Mouse (Mus musculus) retina, adult 2 months (tissue): ENCODE data around the gene Dapl1.
A peak's percentile ranks its signal among the peaks of the same experiment; 100 is the strongest.

Source experiments
- DNase-seq: peaks from one replicate; pipeline ENCODE4 v3.0.0-alpha.2; 2012; ENCODE audit warnings: low read depth, low spot score

Dapl1 gene

GRCm38 (mm10) chr2:59484438-59484837 lies at the start of gene Dapl1:
Gene Dapl1, plus strand, starts transcription at chr2:59484653.
- peak; percentile 15 for DNase-seq

GRCm38 (mm10) chr2:59434820-59435219 lies 49.6 kb upstream of the Dapl1 start:
- no peak for DNase-seq

GRCm38 (mm10) chr2:59437684-59438393 lies 46.6 kb upstream of the Dapl1 start:
- no peak for DNase-seq

- DNase-seq: peak; percentile 44
Observed at GRCm38 (mm10) chr2:59438479-59438935, 45.9 kb upstream of the Dapl1 start.

GRCm38 (mm10) chr2:59439824-59440223 lies 44.6 kb upstream of the Dapl1 start:
- DNase-seq: no peak

GRCm38 (mm10) chr2:59440481-59440880 lies 44.0 kb upstream of the Dapl1 start:
- no peak for DNase-seq

GRCm38 (mm10) chr2:59441681-59442080 lies 42.8 kb upstream of the Dapl1 start:
- DNase-seq: no peak

- no peak for DNase-seq
Observed at GRCm38 (mm10) chr2:59446671-59447070, 37.8 kb upstream of the Dapl1 start.

- no peak for DNase-seq
Observed at GRCm38 (mm10) chr2:59447712-59448111, 36.7 kb upstream of the Dapl1 start.

GRCm38 (mm10) chr2:59448516-59448915 lies 35.9 kb upstream of the Dapl1 start:
- no peak for DNase-seq

- DNase-seq: no peak
Observed at GRCm38 (mm10) chr2:59448921-59449320, 35.5 kb upstream of the Dapl1 start.

GRCm38 (mm10) chr2:59451675-59452074 lies 32.8 kb upstream of the Dapl1 start:
- no peak for DNase-seq

- DNase-seq: no peak
Observed at GRCm38 (mm10) chr2:59452102-59452501, 32.4 kb upstream of the Dapl1 start.

GRCm38 (mm10) chr2:59462086-59462485 lies 22.4 kb upstream of the Dapl1 start:
- DNase-seq: no peak

- peak; percentile 23 for DNase-seq
Observed at GRCm38 (mm10) chr2:59463428-59464182, 20.8 kb upstream of the Dapl1 start.

GRCm38 (mm10) chr2:59465671-59466070 lies 18.8 kb upstream of the Dapl1 start:
- no peak for DNase-seq

- no peak for DNase-seq
Observed at GRCm38 (mm10) chr2:59466358-59466757, 18.1 kb upstream of the Dapl1 start.

GRCm38 (mm10) chr2:59467085-59467484 lies 17.4 kb upstream of the Dapl1 start:
- no peak for DNase-seq

GRCm38 (mm10) chr2:59467976-59468375 lies 16.5 kb upstream of the Dapl1 start:
- DNase-seq: no peak

GRCm38 (mm10) chr2:59469590-59470245 lies 14.7 kb upstream of the Dapl1 start:
- no peak for DNase-seq

- DNase-seq: no peak
Observed at GRCm38 (mm10) chr2:59470326-59471031, 14.0 kb upstream of the Dapl1 start.
